Mouse (Mus musculus): ENCODE measurements at regions not wholly inside any gene's neighbourhood (a gene's known extent, or its start where the extent isn't known, plus 50 kb on each side); places are given as distances from the start of the nearest gene placed in this dataset.

- TF ChIP-seq POLR2A (IDR thresholded peaks at IDR 0.05; ENCODE audit: borderline replicate concordance, low read depth, low read length): no peak
- TF ChIP-seq CTCF (IDR thresholded peaks at IDR 0.05; ENCODE audit: low read depth, low read length): no peak
These were observed 53.7 kb upstream of the Xcl1 start for GRCm38 (mm10) chr1:164988982-164989381.

All from bone marrow macrophage, adult 2 months (primary cell).